ENCODE assay signal across 7 mouse cellular contexts in genomic region chr13:118714284-118715065, GRCm38 (mm10). TPM values are rescaled to one million over a fixed set of nuclear protein-coding genes. Genes with fewer than 3 reads are reported as not detected.
DNase-seq lines count a peak whose midpoint lies in the region; ATAC-seq and TF ChIP-seq lines count a peak whose summit lies in the region.

No protein-coding gene starts in this region.

- DNase-seq in embryonic facial prominence, embryonic 10.5 days (ENCODE audit: low spot score) = peak; percentile 86
- DNase-seq in hindbrain, embryonic 11.5 days (ENCODE audit: low spot score) = no peak
- DNase-seq in urinary bladder, postnatal 36 days (ENCODE audit: low spot score in 2 of 2) = no peak

- peak overlapping the region; percentile 83 for H3K4me3 ChIP-seq in megakaryocyte, embryonic 14.5 days (replicated peaks)
- peak overlapping the region; percentile 71 for H3K4me3 ChIP-seq in embryonic facial prominence, embryonic 10.5 days
- peak overlapping the region; percentile 46 for H3K4me3 ChIP-seq in hindbrain, embryonic 11.5 days (ENCODE audit: low read depth, low read length)
- peak overlapping the region; percentile 40 for H3K4me3 ChIP-seq in liver, embryonic 12.5 days
- H3K4me3 ChIP-seq in olfactory bulb, adult 2 months (ENCODE audit: insufficient read depth, low read depth, low read length) = peak overlapping the region; percentile 55

- peaks cover 9% of the 10 kb centered on the region; the same call in 1 of the 2 replicates for H3K9me3 ChIP-seq in megakaryocyte, embryonic 14.5 days
- H3K9me3 ChIP-seq in embryonic facial prominence, embryonic 10.5 days = no peaks in the 10 kb centered on the region
- no peaks in the 10 kb centered on the region for H3K9me3 ChIP-seq in hindbrain, embryonic 11.5 days (ENCODE audit: control insufficient read depth, low read length)
- H3K9me3 ChIP-seq in liver, embryonic 12.5 days (replicated peaks) = no peaks in the 10 kb centered on the region

- no peaks in the 10 kb centered on the region for H3K36me3 ChIP-seq in megakaryocyte, embryonic 14.5 days (replicated peaks; ENCODE audit: low read length)
- H3K36me3 ChIP-seq in embryonic facial prominence, embryonic 10.5 days (replicated peaks) = no peaks in the 10 kb centered on the region
- H3K36me3 ChIP-seq in hindbrain, embryonic 11.5 days (ENCODE audit: control insufficient read depth, insufficient read depth, low read length) = no peaks in the 10 kb centered on the region
- H3K36me3 ChIP-seq in liver, embryonic 12.5 days = no peaks in the 10 kb centered on the region

- TF ChIP-seq CTCF in olfactory bulb, adult 2 months (IDR thresholded peaks at IDR 0.05; ENCODE audit: insufficient read depth, low read depth, low read length) = no peak

- no peak for ATAC-seq in megakaryocyte, adult 5-6 weeks (ENCODE audit: poor library complexity, severe bottlenecking)
- peak; percentile 81 for ATAC-seq in hindbrain, embryonic 11.5 days (ENCODE audit: low FRiP score)
- ATAC-seq in liver, embryonic 12.5 days = no peak; the same call in 1 of the 2 replicates

- H3K9ac ChIP-seq in hindbrain, embryonic 11.5 days (ENCODE audit: low read depth, low read length) = peak overlapping the region; percentile 45
- H3K9ac ChIP-seq in liver, embryonic 12.5 days = no peak overlapping the region

- H3K4me1 ChIP-seq in megakaryocyte, embryonic 14.5 days = peaks cover 15% of the 10 kb centered on the region; the same call in 1 of the 2 replicates
- peaks cover 42% of the 10 kb centered on the region for H3K4me1 ChIP-seq in embryonic facial prominence, embryonic 10.5 days
- H3K4me1 ChIP-seq in hindbrain, embryonic 11.5 days (replicated peaks; ENCODE audit: control insufficient read depth, insufficient read depth, low read length) = peaks cover 2% of the 10 kb centered on the region; the same call in 1 of the 2 replicates
- peaks cover 15% of the 10 kb centered on the region; the same call in 1 of the 2 replicates for H3K4me1 ChIP-seq in liver, embryonic 12.5 days
- peaks cover 8% of the 10 kb centered on the region; the same call in 1 of the 2 replicates for H3K4me1 ChIP-seq in olfactory bulb, adult 2 months (ENCODE audit: control insufficient read depth, insufficient read depth, low read length)

- WGBS in embryonic facial prominence, embryonic 10.5 days = 2% methylated on average over 33 of the region's 36 CpGs
- WGBS in hindbrain, embryonic 11.5 days = under 1% methylated on average over 30 of the region's 36 CpGs
- under 1% methylated on average over 23 of the region's 36 CpGs for WGBS in liver, embryonic 12.5 days (ENCODE audit: insufficient replicate concordance)
- WGBS in olfactory bulb, adult 2 months = under 1% methylated on average over 36 of the region's 36 CpGs

- peaks cover 37% of the 10 kb centered on the region for H3K27me3 ChIP-seq in megakaryocyte, embryonic 14.5 days (replicated peaks)
- peaks cover 18% of the 10 kb centered on the region for H3K27me3 ChIP-seq in embryonic facial prominence, embryonic 10.5 days (replicated peaks; ENCODE audit: low read depth, poor library complexity, severe bottlenecking)
- H3K27me3 ChIP-seq in hindbrain, embryonic 11.5 days (ENCODE audit: control insufficient read depth, insufficient read depth, low read length) = peaks cover 7% of the 10 kb centered on the region
- peaks cover 44% of the 10 kb centered on the region for H3K27me3 ChIP-seq in liver, embryonic 12.5 days (replicated peaks)

- peak overlapping the region; percentile 71 for H3K4me2 ChIP-seq in hindbrain, embryonic 11.5 days (replicated peaks; ENCODE audit: low read depth, low read length)
- peak overlapping the region; percentile 66 for H3K4me2 ChIP-seq in liver, embryonic 12.5 days

- H3K27ac ChIP-seq in embryonic facial prominence, embryonic 10.5 days (replicated peaks) = peak overlapping the region; percentile 87
- no peak overlapping the region for H3K27ac ChIP-seq in hindbrain, embryonic 11.5 days (ENCODE audit: low read depth, low read length)
- H3K27ac ChIP-seq in liver, embryonic 12.5 days = no peak overlapping the region
- H3K27ac ChIP-seq in olfactory bulb, adult 2 months (ENCODE audit: insufficient read depth, low read depth, low read length) = 0 out of 2 replicates have a peak overlapping the region, but pooled peaks have one; percentile 14

- TF ChIP-seq POLR2A in olfactory bulb, adult 2 months (IDR thresholded peaks at IDR 0.05; ENCODE audit: insufficient read depth, low read depth, low read length) = no peak

RNA-seq across cellular contexts. Expression of gene Fgf10, which starts 44.9 kb away (rescaled TPM):
- polyA plus RNA-seq in megakaryocyte, embryonic 14.5 days (2012; ENCODE audit: insufficient read depth, low replicate concordance) = not detected in 2 replicates
- total RNA-seq in megakaryocyte, adult 5-6 weeks (2015) = not detected in 2 replicates
- not detected in 2 replicates for total RNA-seq in megakaryocyte, adult 5-6 weeks (2017)
- polyA plus RNA-seq in embryonic facial prominence, embryonic 10.5 days (2016; fragmentation: Nextera tagmentation; extraction: Ambion mirVana) = 8.0 and 8.6 TPM in 2 replicates
- polyA plus RNA-seq in hindbrain, embryonic 11.5 days (2014; fragmentation: Nextera tagmentation; extraction: Ambion mirVana) = 2.3 and 3.8 TPM in 2 replicates
- 0.57 and 0.76 TPM in 2 replicates for polyA plus RNA-seq in liver, embryonic 12.5 days (2016; fragmentation: Nextera tagmentation; extraction: Ambion mirVana)
- polyA plus RNA-seq in olfactory bulb, adult 2 months (2012; ENCODE audit: insufficient read depth, insufficient read length, low replicate concordance, missing spikeins) = not detected in 2 replicates

Comparison
In these comparisons a context has a peak if more than half of its experiments do, and no peak if none do; other contexts are left out.
1. H3K27ac ChIP-seq: peak in embryonic facial prominence, embryonic 10.5 days (single experiment) and olfactory bulb, adult 2 months (single experiment); none in hindbrain, embryonic 11.5 days (single experiment) and liver, embryonic 12.5 days (single experiment).
2. Peak in every context shown above with its lines, with median percentiles within 50 percentile points of each other: H3K4me3 ChIP-seq.